Mouse (Mus musculus) forebrain, embryonic 12.5 days (tissue): Measurements from ENCODE around the gene Usp45. TPM values are rescaled to one million over a fixed set of nuclear protein-coding genes. Genes with fewer than 3 reads are reported as not detected.

Experiments used
- ATAC-seq: fragments of 200-750 bp; cut with Nextera tagmentation; 2 replicates; pipeline ENCODE4 v1.8.0; 2017; ENCODE audit warnings: moderate TSS enrichment; ENCODE audit not compliant: low FRiP score
- H3K27ac ChIP-seq: fragments of 300-500 bp; sonication (generic); 2 replicates; pipeline ENCODE4 v1.5.1; 2016; ENCODE audit warnings: mild to moderate bottlenecking
- H3K27me3 ChIP-seq: fragments of 300-500 bp; sonication (generic); 2 replicates; pipeline ENCODE4 v1.6.1; 2016; ENCODE audit warnings: mild to moderate bottlenecking
- H3K36me3 ChIP-seq: fragments of 300-500 bp; sonication (generic); replicated peaks from 2 replicates; pipeline ENCODE4 v1.6.1; 2016; ENCODE audit warnings: mild to moderate bottlenecking
- H3K4me1 ChIP-seq: fragments of 300-500 bp; sonication (generic); 2 replicates; pipeline ENCODE4 v1.6.1; 2016
- H3K4me2 ChIP-seq: fragments of 300-500 bp; sonication (generic); 2 replicates; pipeline ENCODE4 v1.6.1; 2016; ENCODE audit warnings: mild to moderate bottlenecking, moderate library complexity
- H3K4me3 ChIP-seq: fragments of 300-500 bp; sonication (generic); replicated peaks from 2 replicates; pipeline ENCODE4 v1.5.1; 2016; ENCODE audit warnings: mild to moderate bottlenecking
- H3K9ac ChIP-seq: fragments of 300-500 bp; sonication (generic); 2 replicates; pipeline ENCODE4 v1.6.1; 2016; ENCODE audit warnings: mild to moderate bottlenecking
- H3K9me3 ChIP-seq: fragments of 300-500 bp; sonication (generic); 2 replicates; pipeline ENCODE4 v1.6.1; 2016
- WGBS: fragments of 180-500 bp; shearing (Covaris S2); methylation state at CpG from one replicate; pipeline ENCODE4 v1.1.7; 2016; 5-methylcytosine and 5-hydroxymethylcytosine counted together
- polyA plus RNA-seq: library from polyadenylated mRNA; unstranded; fragments of >200 nt; fragmentation: Nextera tagmentation; extraction: Ambion mirVana; gene quantifications from 2 replicates; pipeline ENCODE4 v1.2.1, GENCODE M21; 2016

Gene Usp45
- polyA plus RNA-seq, 1 experiment from 2014 or later, result 12.9 TPM

DNA sequence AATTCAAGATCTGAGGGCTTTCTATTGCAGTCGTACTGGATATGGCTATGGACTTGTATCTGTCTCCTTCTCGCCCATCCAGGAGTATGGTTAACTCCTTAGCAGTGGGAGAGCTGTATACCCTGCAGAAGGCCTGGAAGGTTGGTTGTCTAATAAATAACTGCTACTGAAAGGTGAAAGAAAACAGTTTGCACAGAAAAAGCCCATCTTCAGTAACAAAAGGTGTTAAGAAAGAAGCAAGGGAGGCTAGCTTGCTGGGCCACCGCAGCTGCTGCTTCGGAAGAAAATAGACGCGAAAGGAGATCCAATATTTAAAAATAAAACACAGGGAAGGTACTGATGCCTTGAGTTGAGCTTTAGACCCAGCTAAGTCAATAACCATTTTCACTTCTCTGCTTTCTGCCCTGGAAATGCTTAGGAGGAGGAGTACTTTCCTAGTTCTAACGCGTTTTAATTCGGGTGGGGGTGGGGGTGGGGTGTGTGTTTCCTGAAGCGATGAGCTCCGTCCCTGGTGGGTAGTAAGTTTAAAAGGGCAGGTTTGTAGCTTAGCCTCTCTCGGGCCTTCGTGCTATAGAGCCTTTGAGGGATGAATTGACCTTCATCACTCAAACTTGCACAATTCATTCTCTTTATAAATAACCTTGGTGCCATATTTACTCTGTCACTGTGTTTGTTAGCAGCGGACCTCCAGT lies 639 bp upstream of the Usp45 start:
- peak overlapping the region; percentile 70 for H3K4me2 ChIP-seq
- no peaks in the 10 kb centered on the region for H3K9me3 ChIP-seq
- peaks cover 6% of the 10 kb centered on the region for H3K4me1 ChIP-seq
- WGBS, result 22% methylated on average over 14 of the region's 14 CpGs
- no peak overlapping the region for H3K27ac ChIP-seq
- peak overlapping the region; percentile 59 for H3K9ac ChIP-seq
- no peaks in the 10 kb centered on the region for H3K36me3 ChIP-seq
- no peaks in the 10 kb centered on the region for H3K27me3 ChIP-seq
- peak; percentile 41 for ATAC-seq
- H3K4me3 ChIP-seq, result peak overlapping the region; percentile 59

DNA sequence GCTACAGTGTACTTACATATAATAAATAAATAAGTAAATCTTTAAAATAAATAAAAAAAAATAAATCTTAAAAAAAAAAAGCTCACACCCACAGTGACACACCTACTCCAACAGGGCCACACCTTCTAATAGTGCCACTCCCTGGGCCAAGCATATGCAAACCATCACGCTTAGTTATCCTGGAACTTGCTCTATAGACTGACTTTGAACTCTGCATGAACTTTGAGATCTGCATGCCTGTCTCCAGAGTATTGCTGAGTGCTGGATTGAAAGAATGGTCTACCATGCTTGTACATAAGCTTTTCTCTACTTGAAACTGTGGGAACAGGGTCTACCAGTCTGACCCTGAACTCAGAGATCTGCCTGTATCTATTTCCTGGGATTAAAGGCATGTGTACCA lies 4.1 kb downstream of the Usp45 start:
- no peaks in the 10 kb centered on the region for H3K9me3 ChIP-seq
- 98% methylated on average over 1 of the region's 1 CpGs for WGBS
- H3K9ac ChIP-seq, result no peak overlapping the region
- H3K4me3 ChIP-seq, result no peak overlapping the region
- no peak overlapping the region for H3K4me2 ChIP-seq
- no peak overlapping the region for H3K27ac ChIP-seq
- H3K36me3 ChIP-seq, result no peaks in the 10 kb centered on the region
- no peak for ATAC-seq
- H3K27me3 ChIP-seq, result no peaks in the 10 kb centered on the region
- peaks cover 5% of the 10 kb centered on the region for H3K4me1 ChIP-seq

DNA sequence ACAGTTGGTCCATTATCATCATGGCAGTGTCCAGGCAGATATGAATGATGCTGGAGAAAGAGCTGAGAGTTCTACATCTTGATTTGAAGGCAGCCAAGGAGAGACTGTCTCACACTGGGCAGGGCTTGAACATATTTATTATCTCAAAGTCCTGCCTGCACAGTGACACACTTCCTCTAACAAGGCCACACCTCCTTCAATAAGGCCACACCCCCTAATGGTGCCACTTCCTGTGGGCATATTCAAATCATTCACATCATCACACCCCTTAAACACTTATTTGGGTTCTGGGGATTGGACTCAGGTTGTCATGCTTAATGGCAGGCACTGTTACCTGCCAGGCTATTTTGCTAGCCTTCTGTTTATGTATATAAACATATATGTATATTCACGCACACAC lies 5.3 kb downstream of the Usp45 start:
- H3K9ac ChIP-seq, result no peak overlapping the region
- 94% methylated on average over 1 of the region's 1 CpGs for WGBS
- H3K4me2 ChIP-seq, result no peak overlapping the region
- no peaks in the 10 kb centered on the region for H3K36me3 ChIP-seq
- H3K27me3 ChIP-seq, result no peaks in the 10 kb centered on the region
- no peak overlapping the region for H3K4me3 ChIP-seq
- no peak for ATAC-seq
- no peak overlapping the region for H3K27ac ChIP-seq
- no peaks in the 10 kb centered on the region for H3K9me3 ChIP-seq
- H3K4me1 ChIP-seq, result peaks cover 5% of the 10 kb centered on the region

DNA sequence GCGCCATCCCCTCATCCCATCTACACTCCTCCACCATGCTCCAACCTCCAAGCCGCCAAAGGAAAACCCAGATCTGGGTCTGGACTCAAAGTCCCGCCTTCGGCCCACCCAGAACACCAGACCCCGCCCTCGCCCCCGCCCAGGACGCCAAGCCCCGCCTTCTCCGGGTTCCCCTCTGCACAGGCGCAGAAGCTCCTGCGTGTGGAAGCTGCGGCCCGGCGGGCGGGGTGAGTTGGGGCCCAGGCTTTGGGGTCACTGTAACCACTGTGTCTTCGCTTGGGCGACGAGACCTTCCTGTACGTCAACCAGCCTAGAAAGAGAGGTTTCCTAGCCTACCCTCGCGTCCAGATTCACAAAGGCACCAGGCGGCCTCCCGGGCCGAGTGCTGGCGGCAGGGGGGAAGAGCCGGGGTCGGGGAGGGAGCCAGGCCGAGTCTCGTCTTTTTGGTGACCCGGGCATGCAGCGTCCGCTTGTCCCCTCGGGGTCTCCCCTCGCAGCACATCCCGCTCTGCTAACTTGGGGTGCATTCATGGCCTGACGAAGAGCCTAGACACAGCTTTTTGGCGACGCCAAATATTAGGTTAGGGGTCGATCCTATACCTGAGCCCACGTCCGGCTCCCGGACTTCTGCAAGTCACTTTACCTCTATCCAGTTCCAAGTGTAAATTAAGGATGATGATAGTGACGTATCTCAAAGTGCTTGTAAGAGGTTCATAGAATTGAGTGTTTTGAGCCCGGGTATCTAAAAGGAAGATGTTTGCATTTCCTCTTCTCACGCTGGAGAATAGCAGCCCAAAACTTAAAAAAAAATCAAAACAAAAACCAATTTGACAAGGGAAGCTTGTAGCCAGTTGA lies 9.4 kb downstream of the Usp45 start:
- Histone ChIP-seq H3K4me2 (peak overlapping the region; percentile 69), H3K4me1 (peaks cover 12% of the 10 kb centered on the region), H3K36me3 (peaks cover 5% of the 10 kb centered on the region; the same call in 1 of the 2 replicates), H3K27me3 (no peaks in the 10 kb centered on the region), H3K27ac (no peak overlapping the region), H3K9ac (peak overlapping the region; percentile 73), H3K4me3 (peak overlapping the region; percentile 67), H3K9me3 (no peaks in the 10 kb centered on the region)
- WGBS, result under 1% methylated on average over 46 of the region's 46 CpGs
- ATAC-seq, result peak; percentile 99

DNA sequence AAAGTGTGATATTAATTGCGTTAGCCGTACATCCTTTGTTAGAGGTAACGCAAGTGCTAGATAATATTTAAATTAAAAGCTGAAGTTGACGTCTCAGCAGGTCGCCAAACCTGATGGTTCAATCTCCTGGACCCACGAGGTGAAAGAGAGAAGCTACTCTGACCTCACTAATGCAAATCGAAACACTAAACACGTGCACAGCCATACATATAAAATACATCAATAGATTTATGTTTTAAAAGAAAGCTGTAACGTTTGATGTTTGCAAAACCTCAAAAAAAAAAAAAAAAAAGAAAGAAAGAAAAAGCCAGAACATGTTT lies 9.9 kb downstream of the Usp45 start:
- Histone ChIP-seq H3K27ac (no peak overlapping the region), H3K27me3 (no peaks in the 10 kb centered on the region), H3K9me3 (no peaks in the 10 kb centered on the region), H3K4me3 (peak overlapping the region; percentile 67), H3K9ac (peak overlapping the region; percentile 73), H3K4me1 (peaks cover 12% of the 10 kb centered on the region), H3K36me3 (peaks cover 11% of the 10 kb centered on the region), H3K4me2 (peak overlapping the region; percentile 69)
- ATAC-seq, result no peak
- 11% methylated on average over 9 of the region's 9 CpGs for WGBS

DNA sequence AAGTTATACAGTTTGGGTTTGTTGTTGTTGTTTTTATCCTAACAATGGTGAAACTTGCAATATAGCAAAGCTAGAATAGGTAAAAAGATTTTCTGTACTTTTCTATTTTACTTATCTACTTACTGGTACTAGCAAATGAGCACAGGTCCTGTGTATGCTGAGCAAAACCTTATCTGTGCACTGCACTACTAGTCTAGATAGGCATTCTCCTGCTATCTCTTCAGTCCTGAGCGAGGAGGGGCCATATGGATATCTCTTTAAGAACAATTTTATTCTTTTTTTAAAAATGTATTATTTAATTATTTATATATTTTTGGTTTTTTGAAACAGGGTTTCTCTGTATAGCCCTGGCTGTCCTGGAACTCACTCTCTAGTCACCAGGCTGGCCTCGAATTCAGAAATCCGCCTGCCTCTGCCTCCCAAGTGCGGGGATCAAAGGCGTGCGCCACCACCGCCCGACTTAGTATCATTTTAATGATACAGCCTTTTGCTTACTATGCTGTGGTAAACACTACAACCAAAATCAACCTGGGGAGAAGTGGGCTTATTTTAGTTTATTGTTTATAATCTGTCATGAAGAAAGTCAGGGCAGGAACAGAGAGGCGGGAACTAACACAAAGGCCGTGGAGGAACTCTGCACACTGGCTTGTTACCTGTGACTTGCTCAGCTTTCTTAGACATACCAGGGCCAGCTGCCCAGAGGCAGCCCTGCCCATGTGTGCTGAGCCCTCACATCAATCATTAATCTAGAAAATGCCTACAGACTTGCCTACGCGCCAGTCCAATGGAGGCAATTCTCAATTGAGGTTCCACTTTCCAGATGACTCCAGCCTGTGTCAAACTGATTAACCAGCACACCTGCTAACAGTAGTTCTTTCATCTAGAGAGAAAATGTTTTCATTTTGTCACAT lies 14.1 kb downstream of the Usp45 start:
- no peak for ATAC-seq
- no peak overlapping the region for H3K27ac ChIP-seq
- H3K4me2 ChIP-seq, result no peak overlapping the region
- H3K36me3 ChIP-seq, result peaks cover 48% of the 10 kb centered on the region
- WGBS, result 98% methylated on average over 12 of the region's 12 CpGs
- no peaks in the 10 kb centered on the region for H3K27me3 ChIP-seq
- no peaks in the 10 kb centered on the region for H3K9me3 ChIP-seq
- H3K4me1 ChIP-seq, result peaks cover 12% of the 10 kb centered on the region
- H3K9ac ChIP-seq, result no peak overlapping the region
- no peak overlapping the region for H3K4me3 ChIP-seq

DNA sequence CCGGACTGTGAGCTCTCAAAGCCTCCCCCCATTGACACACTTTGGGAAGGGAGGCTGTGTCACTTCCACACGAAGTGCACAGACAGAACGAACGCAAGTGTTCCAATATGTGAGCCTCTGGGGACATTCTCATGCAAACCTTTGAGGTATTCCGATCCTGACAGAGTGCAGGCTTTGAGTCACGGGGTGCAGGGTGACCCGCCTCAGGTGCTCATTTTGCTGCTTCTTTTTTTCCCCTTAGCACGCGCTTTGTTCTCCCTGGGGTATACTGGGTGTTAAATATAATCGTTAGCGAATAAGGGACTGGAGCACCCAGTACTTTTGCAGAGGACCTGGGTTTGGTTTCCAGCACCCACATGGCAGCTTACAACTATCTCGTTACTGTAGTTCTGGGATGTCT lies 19.3 kb downstream of the Usp45 start:
- peaks cover 60% of the 10 kb centered on the region for H3K36me3 ChIP-seq
- 94% methylated on average over 12 of the region's 12 CpGs for WGBS

DNA sequence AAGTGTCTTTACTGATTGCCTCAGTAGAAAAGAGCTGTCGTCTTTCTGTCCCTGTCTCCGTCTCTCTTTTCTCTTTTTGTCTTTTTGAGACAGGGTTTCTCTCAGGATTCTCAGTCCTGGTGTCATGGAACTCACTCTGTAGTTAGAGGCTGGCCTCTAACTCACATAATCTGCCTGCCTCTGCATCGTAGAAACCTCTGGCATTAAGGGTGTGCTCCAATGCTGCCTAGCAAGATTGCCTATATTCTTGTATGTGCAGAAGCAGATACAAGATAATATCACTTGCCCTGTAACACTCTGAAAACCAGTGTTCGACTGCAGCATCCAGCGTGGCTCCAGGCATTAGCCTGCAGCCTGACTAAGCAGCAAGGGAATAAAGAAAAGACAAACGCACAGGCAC lies 21.9 kb downstream of the Usp45 start:
- ATAC-seq, result no peak
- Histone ChIP-seq H3K4me1 (no peaks in the 10 kb centered on the region), H3K36me3 (peaks cover 47% of the 10 kb centered on the region), H3K9ac (no peak overlapping the region), H3K27ac (0 out of 2 replicates have a peak overlapping the region, but pooled peaks have one; percentile 8), H3K27me3 (no peaks in the 10 kb centered on the region), H3K4me3 (no peak overlapping the region), H3K4me2 (no peak overlapping the region), H3K9me3 (0 out of 2 replicates have a peak, but pooled peaks cover 3% of the 10 kb centered on the region)
- WGBS, result 80% methylated on average over 6 of the region's 6 CpGs

More for the DNA sequence above, 19.3 kb downstream of the Usp45 start:
- Histone ChIP-seq H3K4me3 (no peak overlapping the region), H3K4me1 (no peaks in the 10 kb centered on the region), H3K9ac (no peak overlapping the region), H3K27ac (no peak overlapping the region), H3K4me2 (no peak overlapping the region), H3K27me3 (no peaks in the 10 kb centered on the region), H3K9me3 (0 out of 2 replicates have a peak, but pooled peaks cover 2% of the 10 kb centered on the region)
- ATAC-seq, result no peak

DNA sequence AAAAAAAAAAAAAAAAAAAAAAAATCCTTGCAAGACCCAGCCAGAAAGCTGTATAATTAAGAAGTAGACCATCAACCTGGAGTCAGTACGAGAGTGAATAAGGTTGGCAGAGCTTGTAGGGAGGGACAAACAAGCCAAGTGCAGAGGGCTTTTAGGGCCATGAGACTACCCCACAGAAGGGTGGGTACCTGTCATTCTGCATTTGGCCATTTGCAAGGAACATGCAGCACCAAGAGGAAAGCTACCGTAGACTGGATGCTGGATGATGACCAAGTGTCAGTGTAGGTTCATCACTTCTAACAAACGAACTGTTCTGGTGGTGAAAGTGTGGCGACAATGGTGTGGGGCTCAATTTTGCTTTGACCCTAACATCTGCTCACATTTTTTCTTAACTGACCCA lies 22.9 kb downstream of the Usp45 start:
- H3K4me2 ChIP-seq, result no peak overlapping the region
- no peak overlapping the region for H3K27ac ChIP-seq
- ATAC-seq, result no peak
- H3K36me3 ChIP-seq, result peaks cover 37% of the 10 kb centered on the region
- H3K4me3 ChIP-seq, result no peak overlapping the region
- H3K27me3 ChIP-seq, result no peaks in the 10 kb centered on the region
- no peaks in the 10 kb centered on the region for H3K4me1 ChIP-seq
- WGBS, result 93% methylated on average over 4 of the region's 4 CpGs
- 0 out of 2 replicates have a peak, but pooled peaks cover 3% of the 10 kb centered on the region for H3K9me3 ChIP-seq
- no peak overlapping the region for H3K9ac ChIP-seq

DNA sequence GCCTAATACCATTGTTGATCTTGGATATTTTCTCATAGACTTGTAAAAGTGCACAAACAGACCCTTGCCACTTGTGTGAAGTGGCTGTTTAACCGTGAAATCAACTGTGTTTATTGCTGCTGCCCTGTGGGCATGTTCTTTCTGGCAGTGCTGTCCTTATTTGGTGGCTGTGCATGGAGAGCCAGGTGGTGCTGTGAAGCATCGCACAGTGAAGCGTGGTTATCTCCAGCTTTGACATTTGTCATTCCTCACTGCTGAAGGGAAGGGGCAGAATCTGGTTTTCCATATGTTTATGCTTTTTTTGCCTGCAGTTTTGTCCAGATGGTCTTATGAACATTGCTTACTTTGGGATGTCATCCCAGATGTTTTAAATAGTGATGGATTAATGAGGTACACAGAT lies 26.7 kb downstream of the Usp45 start:
- ATAC-seq, result no peak
- Histone ChIP-seq H3K4me3 (no peak overlapping the region), H3K9me3 (0 out of 2 replicates have a peak, but pooled peaks cover 3% of the 10 kb centered on the region), H3K36me3 (peaks cover 20% of the 10 kb centered on the region), H3K27ac (no peak overlapping the region), H3K27me3 (no peaks in the 10 kb centered on the region), H3K4me2 (no peak overlapping the region), H3K9ac (no peak overlapping the region), H3K4me1 (no peaks in the 10 kb centered on the region; the same call in 1 of the 2 replicates)
- WGBS, result 80% methylated on average over 3 of the region's 3 CpGs

DNA sequence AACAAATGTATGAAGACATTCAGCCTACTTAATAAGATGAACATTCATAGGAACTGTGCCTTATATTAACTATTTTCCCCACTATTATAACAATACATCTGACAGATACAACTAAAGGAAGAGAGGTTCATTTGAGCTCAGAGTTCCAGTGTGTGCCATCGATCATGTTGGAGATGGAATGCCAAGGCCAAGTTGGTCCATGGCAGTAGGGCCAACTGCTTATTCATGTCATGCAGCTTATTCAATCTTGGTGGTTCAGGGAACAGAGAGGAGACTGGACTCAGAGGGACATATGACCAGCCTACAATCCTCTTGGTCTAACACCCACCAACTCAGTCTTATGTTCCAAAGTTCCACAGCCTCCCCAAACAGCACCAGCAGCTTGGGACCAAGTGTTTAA lies 34.1 kb downstream of the Usp45 start:
- WGBS, result 97% methylated on average over 1 of the region's 1 CpGs
- H3K27me3 ChIP-seq, result no peaks in the 10 kb centered on the region
- no peak overlapping the region for H3K4me2 ChIP-seq
- peaks cover 43% of the 10 kb centered on the region for H3K36me3 ChIP-seq
- H3K9me3 ChIP-seq, result no peaks in the 10 kb centered on the region
- no peak overlapping the region for H3K4me3 ChIP-seq
- H3K9ac ChIP-seq, result no peak overlapping the region
- no peak for ATAC-seq
- no peak overlapping the region for H3K27ac ChIP-seq
- no peaks in the 10 kb centered on the region; the same call in 1 of the 2 replicates for H3K4me1 ChIP-seq

DNA sequence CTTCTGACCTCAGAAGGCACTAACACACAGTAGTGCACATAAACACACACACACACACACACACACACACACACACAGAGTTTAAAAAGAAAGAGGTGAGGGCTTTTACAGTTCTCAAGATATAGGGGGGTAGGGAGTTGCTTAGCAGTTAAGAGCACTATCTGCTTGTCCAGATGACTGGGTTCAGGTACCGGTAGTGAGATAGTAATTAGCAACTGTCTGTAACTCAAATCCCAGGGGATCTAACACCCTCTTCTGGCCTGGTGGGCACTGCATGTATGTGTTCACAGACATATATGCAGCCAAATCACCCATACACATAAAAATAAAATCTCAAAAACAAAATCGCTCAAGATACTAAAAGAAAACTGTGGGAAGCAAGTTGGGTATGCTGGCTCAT lies 34.7 kb downstream of the Usp45 start:
- Histone ChIP-seq H3K9me3 (no peaks in the 10 kb centered on the region), H3K4me3 (no peak overlapping the region), H3K9ac (no peak overlapping the region), H3K4me2 (no peak overlapping the region), H3K4me1 (no peaks in the 10 kb centered on the region; the same call in 1 of the 2 replicates), H3K36me3 (peaks cover 43% of the 10 kb centered on the region), H3K27ac (no peak overlapping the region), H3K27me3 (no peaks in the 10 kb centered on the region)
- 90% methylated on average over 2 of the region's 2 CpGs for WGBS
- ATAC-seq, result no peak
